Mouse (Mus musculus): ENCODE measurements around the gene B130006D01Rik.

GRCm38 (mm10) chr11:95769208-95769607 lies 45.8 kb downstream of the B130006D01Rik start:
- TF ChIP-seq CTCF (IDR thresholded peaks at IDR 0.05; ENCODE audit: low read depth, low read length) (no peak), POLR2A (IDR thresholded peaks at IDR 0.05; ENCODE audit: borderline replicate concordance, low read depth, low read length) (no peak)

Data from bone marrow macrophage, adult 2 months (primary cell).